Mouse (Mus musculus): ENCODE results near the gene Dusp3.

- TF ChIP-seq CTCF (IDR thresholded peaks at IDR 0.05; ENCODE audit: low read depth) (peak; percentile 59), EP300 (IDR thresholded peaks at IDR 0.05; ENCODE audit: low read depth) (no peak)
Observed at GRCm38 (mm10) chr11:101928030-101928762, 58.6 kb downstream of the Dusp3 start.

Data from liver, postnatal 0 days (tissue).